Mouse (Mus musculus): ENCODE results near the gene Adgrl1. TPM values are rescaled to one million over a fixed set of nuclear protein-coding genes. Genes with fewer than 3 reads are reported as not detected.

Gene Adgrl1
- polyA plus RNA-seq, 1 experiment from 2014 or later = 18.8 TPM

- ATAC-seq (replicated peaks; ENCODE audit: low FRiP score) = no peak
- Histone ChIP-seq H3K4me3 (replicated peaks) (no peak overlapping the region), H3K27me3 (no peaks in the 10 kb centered on the region), H3K4me1 (peaks cover 6% of the 10 kb centered on the region), H3K9ac (no peak overlapping the region), H3K4me2 (no peak overlapping the region), H3K9me3 (replicated peaks) (no peaks in the 10 kb centered on the region), H3K27ac (no peak overlapping the region), H3K36me3 (peaks cover 45% of the 10 kb centered on the region)
- WGBS = 92% methylated on average over 7 of the region's 7 CpGs
Observed at GRCm38 (mm10) chr8:83967701-83968100, 67.8 kb downstream of the Adgrl1 start.

GRCm38 (mm10) chr8:83971121-83971520, 71.2 kb downstream of the Adgrl1 start:
- no peak for ATAC-seq (replicated peaks; ENCODE audit: low FRiP score)
- Histone ChIP-seq H3K4me1 (peaks cover 25% of the 10 kb centered on the region), H3K4me3 (replicated peaks) (no peak overlapping the region), H3K9me3 (replicated peaks) (no peaks in the 10 kb centered on the region), H3K36me3 (peaks cover 34% of the 10 kb centered on the region), H3K4me2 (no peak overlapping the region), H3K27me3 (no peaks in the 10 kb centered on the region), H3K27ac (no peak overlapping the region), H3K9ac (0 out of 2 replicates have a peak overlapping the region, but pooled peaks have one; percentile 63)
- WGBS = 84% methylated on average over 4 of the region's 4 CpGs

GRCm38 (mm10) chr8:83971661-83972060, 71.8 kb downstream of the Adgrl1 start:
- Histone ChIP-seq H3K27ac (peak overlapping the region; percentile 75; the same call in 1 of the 2 replicates), H3K4me2 (peak overlapping the region; percentile 85), H3K4me3 (replicated peaks) (peak overlapping the region; percentile 99), H3K36me3 (peaks cover 31% of the 10 kb centered on the region), H3K4me1 (peaks cover 28% of the 10 kb centered on the region), H3K9ac (peak overlapping the region; percentile 63), H3K9me3 (replicated peaks) (no peaks in the 10 kb centered on the region), H3K27me3 (no peaks in the 10 kb centered on the region)
- ATAC-seq (replicated peaks; ENCODE audit: low FRiP score) = no peak
- 79% methylated on average over 6 of the region's 6 CpGs for WGBS

- peak within 1 kb of the TSS; percentile 99 for H3K4me3 ChIP-seq (replicated peaks)
- WGBS = under 1% methylated on average over 71 of the region's 94 CpGs
- H3K4me1 ChIP-seq = peaks cover 35% of the 10 kb centered on the region
- peak within 1 kb of the TSS; percentile 95 for H3K4me2 ChIP-seq
- H3K27me3 ChIP-seq = no peaks in the 10 kb centered on the region
- peak within 1 kb of the TSS; percentile 94 for H3K9ac ChIP-seq
- H3K27ac ChIP-seq = peak within 1 kb of the TSS; percentile 80
- no peaks in the 10 kb centered on the region for H3K9me3 ChIP-seq (replicated peaks)
- ATAC-seq (replicated peaks; ENCODE audit: low FRiP score) = peak; percentile 100
- H3K36me3 ChIP-seq = peaks cover 23% of the 10 kb centered on the region
Observed at GRCm38 (mm10) chr8:83972150-83973120, 72.5 kb downstream of the Adgrl1 start, which contains the start of gene Prkaca. Gene Prkaca, plus strand, starts transcription at chr8:83972993.

GRCm38 (mm10) chr8:83973161-83974031, 73.5 kb downstream of the Adgrl1 start:
- Histone ChIP-seq H3K4me1 (peaks cover 45% of the 10 kb centered on the region), H3K9me3 (replicated peaks) (no peaks in the 10 kb centered on the region), H3K27ac (peak overlapping the region; percentile 80), H3K27me3 (no peaks in the 10 kb centered on the region), H3K4me2 (peak overlapping the region; percentile 95), H3K9ac (peak overlapping the region; percentile 94), H3K4me3 (replicated peaks) (peak overlapping the region; percentile 99), H3K36me3 (peaks cover 13% of the 10 kb centered on the region)
- 2% methylated on average over 37 of the region's 37 CpGs for WGBS
- no peak; the same call in 1 of the 2 replicates for ATAC-seq (replicated peaks; ENCODE audit: low FRiP score)

- H3K4me1 ChIP-seq = peaks cover 47% of the 10 kb centered on the region
- H3K27me3 ChIP-seq = no peaks in the 10 kb centered on the region
- peak overlapping the region; percentile 94; the same call in 1 of the 2 replicates for H3K9ac ChIP-seq
- H3K27ac ChIP-seq = no peak overlapping the region
- peaks cover 7% of the 10 kb centered on the region for H3K36me3 ChIP-seq
- ATAC-seq (replicated peaks; ENCODE audit: low FRiP score) = no peak
- peak overlapping the region; percentile 95 for H3K4me2 ChIP-seq
- peak overlapping the region; percentile 99 for H3K4me3 ChIP-seq (replicated peaks)
- H3K9me3 ChIP-seq (replicated peaks) = no peaks in the 10 kb centered on the region
- 85% methylated on average over 4 of the region's 4 CpGs for WGBS
Observed at GRCm38 (mm10) chr8:83974521-83974920, 74.6 kb downstream of the Adgrl1 start.

- Histone ChIP-seq H3K4me3 (replicated peaks) (no peak overlapping the region), H3K36me3 (peaks cover 14% of the 10 kb centered on the region), H3K9me3 (replicated peaks) (no peaks in the 10 kb centered on the region), H3K4me1 (peaks cover 47% of the 10 kb centered on the region), H3K9ac (no peak overlapping the region), H3K27me3 (no peaks in the 10 kb centered on the region), H3K27ac (no peak overlapping the region), H3K4me2 (no peak overlapping the region)
- ATAC-seq (replicated peaks; ENCODE audit: low FRiP score) = no peak
- 76% methylated on average over 4 of the region's 4 CpGs for WGBS
Observed at GRCm38 (mm10) chr8:83976101-83976630, 76.3 kb downstream of the Adgrl1 start.

- WGBS = 84% methylated on average over 5 of the region's 5 CpGs
- peak overlapping the region; percentile 57; the same call in 1 of the 2 replicates for H3K27ac ChIP-seq
- H3K27me3 ChIP-seq = no peaks in the 10 kb centered on the region
- H3K4me3 ChIP-seq (replicated peaks) = no peak overlapping the region
- H3K4me1 ChIP-seq = peaks cover 43% of the 10 kb centered on the region
- H3K36me3 ChIP-seq = peaks cover 21% of the 10 kb centered on the region
- no peak overlapping the region for H3K4me2 ChIP-seq
- ATAC-seq (replicated peaks; ENCODE audit: low FRiP score) = no peak
- H3K9me3 ChIP-seq (replicated peaks) = no peaks in the 10 kb centered on the region
- no peak overlapping the region for H3K9ac ChIP-seq
Observed at GRCm38 (mm10) chr8:83976779-83977350, 77.0 kb downstream of the Adgrl1 start.

- no peaks in the 10 kb centered on the region for H3K27me3 ChIP-seq
- no peak overlapping the region for H3K4me3 ChIP-seq (replicated peaks)
- H3K9ac ChIP-seq = no peak overlapping the region
- no peak for ATAC-seq (replicated peaks; ENCODE audit: low FRiP score)
- WGBS = 53% methylated on average over 6 of the region's 6 CpGs
- no peaks in the 10 kb centered on the region for H3K9me3 ChIP-seq (replicated peaks)
- peak overlapping the region; percentile 57 for H3K27ac ChIP-seq
- H3K4me2 ChIP-seq = no peak overlapping the region
- H3K36me3 ChIP-seq = peaks cover 28% of the 10 kb centered on the region
- peaks cover 41% of the 10 kb centered on the region for H3K4me1 ChIP-seq
Observed at GRCm38 (mm10) chr8:83977646-83978045, 77.7 kb downstream of the Adgrl1 start.

GRCm38 (mm10) chr8:83978200-83978599, 78.3 kb downstream of the Adgrl1 start:
- peak overlapping the region; percentile 57; the same call in 1 of the 2 replicates for H3K27ac ChIP-seq
- peaks cover 40% of the 10 kb centered on the region for H3K4me1 ChIP-seq
- no peaks in the 10 kb centered on the region for H3K9me3 ChIP-seq (replicated peaks)
- peaks cover 34% of the 10 kb centered on the region for H3K36me3 ChIP-seq
- 70% methylated on average over 9 of the region's 9 CpGs for WGBS
- H3K27me3 ChIP-seq = no peaks in the 10 kb centered on the region
- H3K4me3 ChIP-seq (replicated peaks) = no peak overlapping the region
- H3K4me2 ChIP-seq = no peak overlapping the region
- no peak for ATAC-seq (replicated peaks; ENCODE audit: low FRiP score)
- H3K9ac ChIP-seq = no peak overlapping the region

GRCm38 (mm10) chr8:83980250-83980649, 80.3 kb downstream of the Adgrl1 start:
- H3K4me2 ChIP-seq = no peak overlapping the region
- no peaks in the 10 kb centered on the region for H3K9me3 ChIP-seq (replicated peaks)
- H3K36me3 ChIP-seq = peaks cover 53% of the 10 kb centered on the region
- ATAC-seq (replicated peaks; ENCODE audit: low FRiP score) = no peak
- no peaks in the 10 kb centered on the region for H3K27me3 ChIP-seq
- no peak overlapping the region for H3K9ac ChIP-seq
- no peak overlapping the region for H3K27ac ChIP-seq
- no peak overlapping the region for H3K4me3 ChIP-seq (replicated peaks)
- 85% methylated on average over 1 of the region's 1 CpGs for WGBS
- peaks cover 22% of the 10 kb centered on the region for H3K4me1 ChIP-seq
